Mouse (Mus musculus) thymus, adult 2 months (tissue): ENCODE measurements around the gene Cpd. TPM values are rescaled to one million over a fixed set of nuclear protein-coding genes. Genes with fewer than 3 reads are reported as not detected.

Source experiments
- DNase-seq: peaks from one replicate; pipeline ENCODE4 v3.0.0; 2021
- H3K27ac ChIP-seq: fragments of 200-500 bp; 2 replicates; pipeline ENCODE4 v1.5.1; 2012; ENCODE audit warnings: low read length, control low read depth; ENCODE audit not compliant: control insufficient read depth, insufficient read depth
- H3K27me3 ChIP-seq: fragments of 200-500 bp; 2 replicates; pipeline ENCODE4 v1.6.1; 2012; ENCODE audit warnings: mild to moderate bottlenecking, low read length, moderate library complexity, mixed read lengths; ENCODE audit not compliant: control insufficient read depth, insufficient read depth
- H3K36me3 ChIP-seq: fragments of 200-500 bp; 2 replicates; pipeline ENCODE4 v1.6.1; 2012; ENCODE audit warnings: mild to moderate bottlenecking, low read length, moderate library complexity; ENCODE audit not compliant: control insufficient read depth, insufficient read depth
- H3K4me1 ChIP-seq: fragments of 200-500 bp; replicated peaks from 2 replicates; pipeline ENCODE4 v1.6.1; 2012; ENCODE audit warnings: low read length; ENCODE audit not compliant: control insufficient read depth, insufficient read depth
- H3K4me3 ChIP-seq: fragments of 200-500 bp; 2 replicates; pipeline ENCODE4 v1.5.1; 2012; ENCODE audit warnings: mild to moderate bottlenecking, low read length, control low read depth, moderate library complexity; ENCODE audit not compliant: control insufficient read depth, insufficient read depth
- CTCF ChIP-seq: fragments of 200-500 bp; IDR thresholded peaks from 2 replicates; pipeline ENCODE4 v1.5.1; 2012; ENCODE audit warnings: mild to moderate bottlenecking, control low read depth, low read length, moderate library complexity, borderline replicate concordance; ENCODE audit not compliant: control insufficient read depth, poor library complexity, insufficient read depth; ENCODE audit errors: extremely low read depth
- POLR2A ChIP-seq: fragments of 200-500 bp; IDR thresholded peaks from 2 replicates; pipeline ENCODE4 v1.6.1; 2012; ENCODE audit warnings: mild to moderate bottlenecking, low read length, control low read depth, moderate library complexity; ENCODE audit not compliant: control insufficient read depth, poor library complexity, insufficient read depth; ENCODE audit errors: extremely low read depth
- WGBS: fragments of 180-500 bp; shearing (Covaris S2); methylation state at CpG from one replicate; pipeline ENCODE4 v1.1.7; 2018; 5-methylcytosine and 5-hydroxymethylcytosine counted together
- polyA plus RNA-seq: library from polyadenylated mRNA; depleted of rRNA; stranded (reverse); fragments of >200 nt; gene quantifications from 2 replicates; pipeline ENCODE4 v1.2.3, GENCODE M21; 2012

The Cpd gene
- polyA plus RNA-seq, 1 experiment, result 7.5 TPM

DNA sequence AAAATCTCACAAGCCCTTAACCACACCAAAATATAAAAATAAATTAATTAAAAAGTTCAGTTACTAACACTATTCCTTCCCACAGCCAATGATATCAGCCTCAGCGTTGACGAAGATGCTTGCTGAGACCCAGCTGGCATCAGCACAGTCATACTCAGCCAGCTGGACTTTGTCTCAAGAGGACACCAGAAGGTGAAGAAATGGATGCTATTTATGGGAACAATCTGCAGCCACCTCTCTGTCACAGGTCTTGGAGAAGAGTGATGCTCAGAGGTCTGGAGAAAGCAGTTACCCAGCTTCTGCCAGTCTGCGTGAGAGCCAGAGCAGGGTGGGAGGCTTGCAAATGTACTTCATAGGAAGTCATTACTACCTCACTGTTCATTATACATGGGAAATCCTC is 14.4 kb upstream of the Cpd start:
- no peak for TF ChIP-seq POLR2A
- TF ChIP-seq CTCF, result no peak
- DNase-seq, result no peak
- no peaks in the 10 kb centered on the region for H3K36me3 ChIP-seq
- no peak overlapping the region for H3K27ac ChIP-seq
- no peaks in the 10 kb centered on the region for H3K27me3 ChIP-seq
- WGBS, result 94% methylated on average over 3 of the region's 3 CpGs
- H3K4me1 ChIP-seq, result no peaks in the 10 kb centered on the region
- H3K4me3 ChIP-seq, result no peak overlapping the region

- no peak overlapping the region for H3K4me3 ChIP-seq
- no peaks in the 10 kb centered on the region for H3K36me3 ChIP-seq
- no peaks in the 10 kb centered on the region for H3K4me1 ChIP-seq
- DNase-seq, result no peak
- H3K27ac ChIP-seq, result no peak overlapping the region
- WGBS, result 13% methylated on average over 5 of the region's 5 CpGs
- no peaks in the 10 kb centered on the region for H3K27me3 ChIP-seq
- TF ChIP-seq CTCF (no peak), POLR2A (no peak)
These were observed 12.4 kb upstream of the Cpd start for GRCm38 (mm10) chr11:76859261-76859660.

GRCm38 (mm10) chr11:76858781-76859180 is 12.0 kb upstream of the Cpd start:
- no peaks in the 10 kb centered on the region for H3K4me1 ChIP-seq
- H3K27me3 ChIP-seq, result no peaks in the 10 kb centered on the region
- DNase-seq, result no peak
- TF ChIP-seq POLR2A (no peak), CTCF (no peak)
- WGBS, result 30% methylated on average over 5 of the region's 5 CpGs
- H3K36me3 ChIP-seq, result no peaks in the 10 kb centered on the region
- no peak overlapping the region for H3K27ac ChIP-seq
- H3K4me3 ChIP-seq, result no peak overlapping the region

DNA sequence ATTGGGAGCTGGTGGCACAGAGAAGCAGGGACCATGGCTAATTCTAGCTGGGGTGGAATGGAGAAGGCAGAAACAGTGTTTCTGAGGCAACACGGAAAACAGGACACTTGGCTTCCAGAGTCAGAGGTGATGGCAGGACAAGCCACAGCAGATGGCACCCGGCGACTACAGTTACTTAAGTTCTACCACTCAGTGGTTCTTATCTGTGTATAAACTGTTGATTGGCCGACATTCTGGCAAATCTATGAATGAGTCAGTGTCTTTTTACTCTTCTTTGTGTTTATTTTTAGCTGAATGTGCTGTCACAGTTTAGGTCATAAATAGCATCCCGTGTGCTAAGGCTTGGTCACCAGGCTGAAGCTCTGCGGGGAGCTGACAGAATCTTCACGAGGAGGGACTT is 10.3 kb upstream of the Cpd start:
- Histone ChIP-seq H3K4me1 (no peaks in the 10 kb centered on the region), H3K27me3 (no peaks in the 10 kb centered on the region), H3K36me3 (no peaks in the 10 kb centered on the region), H3K27ac (no peak overlapping the region), H3K4me3 (no peak overlapping the region)
- no peak for DNase-seq
- 92% methylated on average over 7 of the region's 7 CpGs for WGBS
- no peak for TF ChIP-seq POLR2A
- TF ChIP-seq CTCF, result no peak

- Histone ChIP-seq H3K27ac (no peak overlapping the region), H3K27me3 (no peaks in the 10 kb centered on the region), H3K4me3 (no peak overlapping the region), H3K36me3 (no peaks in the 10 kb centered on the region), H3K4me1 (no peaks in the 10 kb centered on the region)
- TF ChIP-seq POLR2A (no peak), CTCF (no peak)
- WGBS, result 90% methylated on average over 2 of the region's 2 CpGs
- DNase-seq, result no peak
These were observed 9.8 kb upstream of the Cpd start for GRCm38 (mm10) chr11:76856601-76857000.

DNA sequence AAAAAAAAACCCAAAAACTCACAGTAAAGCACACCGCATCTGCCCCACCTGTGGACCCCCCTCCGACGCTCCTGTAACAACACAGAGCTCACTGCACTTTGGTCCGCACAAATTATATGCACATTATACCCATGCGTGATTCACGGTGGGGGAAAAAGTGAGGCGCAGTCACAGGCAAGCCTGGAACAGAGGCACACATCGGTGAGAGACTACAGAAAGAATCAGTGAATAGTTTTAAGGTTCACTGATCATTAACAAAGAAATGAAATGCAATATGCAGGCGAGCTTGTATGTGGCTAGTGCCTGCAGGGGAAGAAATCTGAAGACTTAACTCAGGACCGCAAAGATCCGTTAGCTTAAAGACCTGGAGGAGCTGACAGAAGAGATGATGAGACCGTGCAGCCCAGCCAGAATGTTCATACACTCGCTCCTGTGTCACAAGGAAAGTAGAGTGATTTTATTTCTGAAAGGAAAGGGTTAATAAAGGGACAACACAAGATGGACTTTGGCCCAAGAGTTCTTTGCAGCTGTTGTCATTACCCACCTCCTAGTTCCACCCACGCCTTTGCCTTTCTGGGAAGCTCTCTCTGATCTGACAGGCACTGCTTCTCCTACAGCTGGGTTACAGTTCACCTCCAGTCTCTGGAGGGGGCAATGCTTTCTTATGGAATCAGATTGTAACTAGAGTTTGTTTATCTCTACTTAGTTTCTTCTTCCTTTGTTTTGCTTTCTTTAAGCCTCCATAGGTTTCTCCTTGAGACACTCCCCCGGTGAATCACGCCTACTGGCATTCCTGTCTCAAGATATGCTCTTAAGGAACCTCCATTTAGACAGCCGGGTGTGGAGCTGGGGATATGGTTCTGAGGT is 7.9 kb upstream of the Cpd start:
- H3K27ac ChIP-seq, result no peak overlapping the region
- H3K4me1 ChIP-seq, result no peaks in the 10 kb centered on the region
- no peaks in the 10 kb centered on the region; the same call in 1 of the 2 replicates for H3K27me3 ChIP-seq
- DNase-seq, result no peak
- no peaks in the 10 kb centered on the region for H3K36me3 ChIP-seq
- TF ChIP-seq CTCF, result no peak
- no peak for TF ChIP-seq POLR2A
- H3K4me3 ChIP-seq, result no peak overlapping the region
- 93% methylated on average over 17 of the region's 17 CpGs for WGBS

- Histone ChIP-seq H3K27ac (no peak overlapping the region), H3K36me3 (no peaks in the 10 kb centered on the region), H3K4me3 (no peak overlapping the region), H3K4me1 (no peaks in the 10 kb centered on the region), H3K27me3 (peaks cover 2% of the 10 kb centered on the region)
- TF ChIP-seq POLR2A, result no peak
- no peak for TF ChIP-seq CTCF
- DNase-seq, result no peak
- WGBS, result 82% methylated on average over 3 of the region's 3 CpGs
These were observed 4.7 kb upstream of the Cpd start for GRCm38 (mm10) chr11:76851512-76851911.
